ENCODE assay signal across 8 mouse cellular contexts in genomic region chr2:116074726-116075440, GRCm38 (mm10). TPM values are rescaled to one million over a fixed set of nuclear protein-coding genes. Genes with fewer than 3 reads are reported as not detected.
DNase-seq lines count a peak whose midpoint lies in the region; ATAC-seq lines count a peak whose summit lies in the region.

No protein-coding gene starts in this region.

- H3K27ac ChIP-seq in kidney, embryonic 15.5 days = peak overlapping the region; percentile 86
- H3K27ac ChIP-seq in embryonic facial prominence, embryonic 14.5 days (replicated peaks; ENCODE audit: low read depth, low read length) = no peak overlapping the region; the same call in 1 of the 2 replicates
- H3K27ac ChIP-seq in hindbrain, embryonic 15.5 days (replicated peaks) = peak overlapping the region; percentile 80

- H3K4me2 ChIP-seq in kidney, embryonic 15.5 days = peak overlapping the region; percentile 69
- H3K4me2 ChIP-seq in embryonic facial prominence, embryonic 14.5 days (ENCODE audit: low read depth, low read length) = peak overlapping the region; percentile 79
- peak overlapping the region; percentile 73 for H3K4me2 ChIP-seq in hindbrain, embryonic 15.5 days

- DNase-seq in kidney, postnatal 14 days = no peak
- DNase-seq in embryonic facial prominence, embryonic 14.5 days (ENCODE audit: low spot score) = no peak
- DNase-seq in neural tube, embryonic 10.5 days (ENCODE audit: extremely low spot score, low spot score) = peak; percentile 31
- DNase-seq in spleen, postnatal 10 days (ENCODE audit: low spot score in 2 of 2) = no peak
- no peak for DNase-seq in layer of hippocampus, postnatal 14 days (ENCODE audit: low spot score in 2 of 2)
- DNase-seq in testis, postnatal 14 days (ENCODE audit: low spot score) = no peak

- no peaks in the 10 kb centered on the region for H3K9me3 ChIP-seq in kidney, embryonic 15.5 days (replicated peaks)
- H3K9me3 ChIP-seq in embryonic facial prominence, embryonic 14.5 days (ENCODE audit: control insufficient read depth, low read length) = no peaks in the 10 kb centered on the region
- no peaks in the 10 kb centered on the region for H3K9me3 ChIP-seq in hindbrain, embryonic 15.5 days

- no peaks in the 10 kb centered on the region for H3K36me3 ChIP-seq in kidney, embryonic 15.5 days
- H3K36me3 ChIP-seq in embryonic facial prominence, embryonic 14.5 days (ENCODE audit: control insufficient read depth, insufficient read depth, low read length) = no peaks in the 10 kb centered on the region
- no peaks in the 10 kb centered on the region for H3K36me3 ChIP-seq in hindbrain, embryonic 15.5 days

- H3K4me3 ChIP-seq in kidney, embryonic 15.5 days (replicated peaks) = peak overlapping the region; percentile 46
- H3K4me3 ChIP-seq in embryonic facial prominence, embryonic 14.5 days (ENCODE audit: low read depth, low read length) = peak overlapping the region; percentile 45
- peak overlapping the region; percentile 68 for H3K4me3 ChIP-seq in hindbrain, embryonic 15.5 days

- no peaks in the 10 kb centered on the region for H3K27me3 ChIP-seq in kidney, embryonic 15.5 days
- H3K27me3 ChIP-seq in embryonic facial prominence, embryonic 14.5 days (replicated peaks; ENCODE audit: control insufficient read depth, insufficient read depth, low read length) = peaks cover 43% of the 10 kb centered on the region
- 0 out of 2 replicates have a peak, but pooled peaks cover 6% of the 10 kb centered on the region for H3K27me3 ChIP-seq in hindbrain, embryonic 15.5 days

- peaks cover 36% of the 10 kb centered on the region for H3K4me1 ChIP-seq in kidney, embryonic 15.5 days
- peaks cover 8% of the 10 kb centered on the region; the same call in 1 of the 2 replicates for H3K4me1 ChIP-seq in embryonic facial prominence, embryonic 14.5 days (ENCODE audit: control insufficient read depth, insufficient read depth, low read length)
- peaks cover 30% of the 10 kb centered on the region for H3K4me1 ChIP-seq in hindbrain, embryonic 15.5 days (replicated peaks)

- 9% methylated on average over 17 of the region's 17 CpGs for WGBS in kidney, embryonic 15.5 days
- WGBS in embryonic facial prominence, embryonic 14.5 days = 13% methylated on average over 17 of the region's 17 CpGs
- 8% methylated on average over 17 of the region's 17 CpGs for WGBS in hindbrain, embryonic 15.5 days

- no peak for ATAC-seq in kidney, embryonic 15.5 days (replicated peaks; ENCODE audit: low FRiP score)
- no peak for ATAC-seq in embryonic facial prominence, embryonic 14.5 days (ENCODE audit: low read depth)
- ATAC-seq in hindbrain, embryonic 15.5 days (ENCODE audit: low FRiP score, low read depth) = no peak

- H3K9ac ChIP-seq in kidney, embryonic 15.5 days = peak overlapping the region; percentile 44
- H3K9ac ChIP-seq in embryonic facial prominence, embryonic 14.5 days (ENCODE audit: low read depth, low read length) = peak overlapping the region; percentile 58; the same call in 1 of the 2 replicates
- peak overlapping the region; percentile 34 for H3K9ac ChIP-seq in hindbrain, embryonic 15.5 days

RNA-seq across cellular contexts. Expression of gene Meis2, which starts 9.2 kb away (rescaled TPM):
- polyA plus RNA-seq in kidney, embryonic 15.5 days (2015; fragmentation: Nextera tagmentation; extraction: Ambion mirVana) = 85.5 and 94.3 TPM in 2 replicates
- 30.4 and 40.4 TPM in 2 replicates for polyA plus RNA-seq in embryonic facial prominence, embryonic 14.5 days (2014; fragmentation: Nextera tagmentation; extraction: Ambion mirVana)
- 139 and 140 TPM in 2 replicates for polyA plus RNA-seq in hindbrain, embryonic 15.5 days (2015; fragmentation: Nextera tagmentation; extraction: Ambion mirVana)
- total RNA-seq in layer of hippocampus, postnatal 14 days (2021) = 10 to 100 TPM; 34.6 to 34.8 TPM
